In the genomic region with DNA sequence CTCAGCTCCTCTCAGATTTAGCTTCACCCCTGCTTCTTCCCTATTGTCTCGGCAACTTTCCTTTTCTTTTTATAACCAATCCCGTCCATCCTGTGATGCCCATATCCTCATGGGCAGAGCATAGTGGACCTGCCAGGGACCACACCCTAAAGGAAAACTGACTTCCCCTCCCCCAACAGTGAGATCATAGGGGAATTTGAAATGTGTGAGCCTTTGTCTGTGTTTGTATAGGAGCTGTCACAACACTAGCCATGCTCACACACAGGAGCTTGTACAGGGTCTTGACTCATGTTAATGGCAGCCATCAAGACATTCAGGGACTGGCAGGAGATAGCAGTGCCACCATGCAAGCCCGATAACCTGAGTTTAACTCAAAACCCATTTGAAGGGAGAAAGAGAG, we compare ENCODE assay signal across 15 mouse cellular contexts.
"Had no signal": no experiment of that assay in that cellular context is flagged by ENCODE, and none has a peak within 500 bp of the region (broad histone marks: within the 10 kb centered on the region; RNA-seq: fewer than 3 reads in every experiment).

No protein-coding gene starts in this region.

- H3K4me2 ChIP-seq: kidney, embryonic 15.5 days; limb, embryonic 13.5 days; midbrain, embryonic 15.5 days; neural tube, embryonic 12.5 days; stomach, embryonic 15.5 days had no signal

- H3K4me1 ChIP-seq: kidney, embryonic 15.5 days; limb, embryonic 13.5 days; midbrain, embryonic 15.5 days had no signal

- H3K4me3 ChIP-seq: kidney, embryonic 15.5 days; limb, embryonic 13.5 days; midbrain, embryonic 15.5 days; neural tube, embryonic 12.5 days; stomach, embryonic 15.5 days had no signal

- H3K27ac ChIP-seq: kidney, embryonic 15.5 days; limb, embryonic 13.5 days; liver, embryonic 14.5 days; midbrain, embryonic 15.5 days; neural tube, embryonic 12.5 days; stomach, embryonic 15.5 days had no signal

- H3K27me3 ChIP-seq: kidney, embryonic 15.5 days; limb, embryonic 13.5 days; midbrain, embryonic 15.5 days; neural tube, embryonic 12.5 days; stomach, embryonic 15.5 days had no signal

- H3K36me3 ChIP-seq: kidney, embryonic 15.5 days; limb, embryonic 13.5 days; midbrain, embryonic 15.5 days; neural tube, embryonic 12.5 days; stomach, embryonic 15.5 days had no signal

- DNase-seq: kidney, adult 2 months; kidney, postnatal 14 days; layer of hippocampus, adult 9-11 months; layer of hippocampus, postnatal 36 days; left cerebral cortex, postnatal 4 days; lung, adult 2 months; right cerebral cortex, postnatal 4 days; thymus, postnatal 4 days had no signal

- ATAC-seq: intestine, embryonic 16.5 days; midbrain, embryonic 15.5 days had no signal

- H3K9ac ChIP-seq: kidney, embryonic 15.5 days; limb, embryonic 13.5 days; liver, embryonic 14.5 days; midbrain, embryonic 15.5 days; neural tube, embryonic 12.5 days; stomach, embryonic 15.5 days had no signal

- H3K9me3 ChIP-seq: kidney, embryonic 15.5 days; limb, embryonic 13.5 days; midbrain, embryonic 15.5 days; neural tube, embryonic 12.5 days; stomach, embryonic 15.5 days had no signal
